Mouse (Mus musculus) liver, embryonic 14.5 days (tissue): ENCODE results near the gene Cd72.

Experiments
- CTCF ChIP-seq: IDR thresholded peaks from 2 replicates; pipeline ENCODE4 v1.5.1; 2016; ENCODE audit warnings: antibody characterized with exemption, low read depth, control low read depth
- EP300 ChIP-seq: IDR thresholded peaks from 2 replicates; pipeline ENCODE4 v1.6.1; 2016; ENCODE audit warnings: antibody characterized with exemption, low read depth

DNA sequence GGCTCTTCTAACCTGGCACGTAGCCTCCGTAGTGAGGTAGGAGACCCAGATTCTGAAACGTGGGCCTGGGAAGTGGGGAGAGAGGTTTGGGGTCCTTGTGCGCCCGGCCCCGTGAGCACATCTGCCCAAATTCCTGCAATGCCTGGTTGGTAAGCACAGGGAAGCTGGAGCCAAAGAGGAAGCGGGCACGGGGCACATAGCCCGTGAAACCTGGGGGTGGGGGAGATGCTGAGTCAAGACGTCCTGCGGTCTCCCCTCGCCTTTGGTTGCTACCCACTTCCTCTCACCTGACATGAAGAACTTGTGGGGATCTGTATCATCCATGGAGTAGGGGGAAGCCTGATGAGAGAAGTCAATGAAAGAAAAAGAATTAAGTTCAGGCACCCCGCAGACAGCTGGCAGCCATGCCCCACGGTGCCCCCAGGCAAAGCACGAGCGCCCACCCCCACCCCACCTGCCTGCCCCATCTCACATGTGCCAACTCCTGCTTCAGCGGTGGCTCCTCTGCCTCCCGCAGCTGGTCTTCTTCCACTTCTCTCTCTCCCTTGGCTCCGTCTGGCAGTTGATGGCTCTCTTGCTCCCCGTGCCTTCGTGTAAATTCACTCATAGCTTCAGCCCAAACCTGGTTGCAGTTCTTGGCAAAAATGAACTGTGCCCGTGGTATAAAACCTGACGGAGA lies 26.8 kb downstream of the Cd72 start:
- TF ChIP-seq CTCF = no peak
- no peak for TF ChIP-seq EP300
